Mouse (Mus musculus): ENCODE measurements around the gene Bbs5.
"Not testable (repeated sequence)": the region's sequence is repeated elsewhere in the genome, so short reads cannot be mapped to it uniquely, and the experiment has no call there.

Bbs5 gene

DNA sequence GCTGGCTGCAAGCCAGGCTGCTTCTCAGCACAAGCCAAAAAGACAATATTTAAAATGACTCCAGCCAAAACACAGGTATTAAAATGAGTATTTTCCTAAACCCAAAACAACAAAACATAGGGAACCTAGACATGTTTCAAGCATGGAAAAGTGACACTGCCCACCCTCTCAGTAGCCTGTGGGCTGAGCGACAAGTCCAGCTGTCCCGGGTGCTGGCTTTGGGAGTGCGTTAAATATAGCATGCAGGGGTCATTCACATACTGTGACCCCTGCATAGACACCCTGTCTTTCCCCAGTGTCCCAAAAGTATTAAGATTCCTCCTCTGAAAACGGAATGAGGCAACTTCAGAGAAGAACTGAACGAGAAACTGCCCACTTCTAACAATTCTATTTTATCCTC, 26.8 kb downstream of the Bbs5 start:
- DNase-seq = no peak

DNA sequence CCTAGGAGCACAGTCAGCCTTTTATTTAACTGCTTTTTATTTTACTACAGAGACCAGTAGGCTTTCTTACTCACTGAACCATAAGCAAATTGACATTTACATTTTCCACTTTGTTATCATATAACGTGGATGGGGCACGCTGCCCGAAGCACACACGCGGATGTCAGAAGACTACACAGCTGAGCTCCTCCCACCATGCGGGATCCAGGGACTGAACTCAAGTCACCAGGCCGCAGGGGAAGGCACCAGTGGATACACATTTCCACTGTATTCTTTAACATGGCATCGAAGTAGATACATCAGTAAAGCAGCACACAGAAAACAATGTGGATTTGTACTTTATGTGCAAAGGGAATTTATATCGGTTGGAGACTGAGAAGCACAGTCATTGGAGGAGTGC, 28.3 kb downstream of the Bbs5 start:
- DNase-seq = no peak

- no peak for DNase-seq
Observed at GRCm38 (mm10) chr2:69676713-69677112, 29.7 kb downstream of the Bbs5 start.

DNA sequence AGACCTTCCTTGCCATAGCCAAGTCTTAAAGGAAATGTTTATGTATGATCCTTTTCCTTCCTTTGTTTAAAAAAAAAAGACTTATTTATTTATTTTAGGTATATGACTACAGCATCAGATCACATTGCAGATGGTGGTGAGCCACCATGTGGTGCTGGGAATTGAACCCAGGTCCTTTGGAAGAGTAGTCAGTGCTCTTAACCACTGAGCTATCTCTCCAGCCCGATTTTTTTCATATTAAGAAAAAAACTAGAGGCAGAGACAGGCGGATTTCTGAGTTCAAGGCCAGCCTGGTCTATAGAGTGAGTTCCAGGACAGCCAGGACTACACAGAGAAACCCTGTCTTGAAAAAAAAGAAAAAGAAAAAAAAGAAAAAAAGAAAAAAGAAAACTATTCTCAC, 30.2 kb downstream of the Bbs5 start:
- DNase-seq = not testable (repeated sequence)

DNA sequence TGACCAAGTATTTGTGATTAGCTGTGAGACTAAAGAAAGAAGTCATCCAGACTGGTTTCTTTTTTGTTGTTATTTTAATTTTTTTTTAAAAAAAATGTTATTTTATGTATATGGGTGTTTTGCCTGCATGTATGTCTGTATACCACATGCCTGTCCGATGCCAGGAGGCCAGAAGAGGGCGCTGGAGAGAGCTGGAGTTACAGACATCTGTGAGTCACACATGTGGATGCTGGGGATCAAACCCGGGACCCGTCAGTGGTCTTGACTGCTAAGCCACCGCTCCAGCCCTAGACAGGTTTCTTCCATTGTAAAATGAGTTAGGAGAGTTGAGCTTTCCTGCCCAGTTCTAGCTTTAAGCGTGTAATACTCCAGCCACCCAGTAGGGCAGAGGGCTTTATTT, 33.0 kb downstream of the Bbs5 start:
- peak; percentile 8 to 12 for DNase-seq

GRCm38 (mm10) chr2:69681931-69682330, 35.0 kb downstream of the Bbs5 start:
- DNase-seq = no peak

DNA sequence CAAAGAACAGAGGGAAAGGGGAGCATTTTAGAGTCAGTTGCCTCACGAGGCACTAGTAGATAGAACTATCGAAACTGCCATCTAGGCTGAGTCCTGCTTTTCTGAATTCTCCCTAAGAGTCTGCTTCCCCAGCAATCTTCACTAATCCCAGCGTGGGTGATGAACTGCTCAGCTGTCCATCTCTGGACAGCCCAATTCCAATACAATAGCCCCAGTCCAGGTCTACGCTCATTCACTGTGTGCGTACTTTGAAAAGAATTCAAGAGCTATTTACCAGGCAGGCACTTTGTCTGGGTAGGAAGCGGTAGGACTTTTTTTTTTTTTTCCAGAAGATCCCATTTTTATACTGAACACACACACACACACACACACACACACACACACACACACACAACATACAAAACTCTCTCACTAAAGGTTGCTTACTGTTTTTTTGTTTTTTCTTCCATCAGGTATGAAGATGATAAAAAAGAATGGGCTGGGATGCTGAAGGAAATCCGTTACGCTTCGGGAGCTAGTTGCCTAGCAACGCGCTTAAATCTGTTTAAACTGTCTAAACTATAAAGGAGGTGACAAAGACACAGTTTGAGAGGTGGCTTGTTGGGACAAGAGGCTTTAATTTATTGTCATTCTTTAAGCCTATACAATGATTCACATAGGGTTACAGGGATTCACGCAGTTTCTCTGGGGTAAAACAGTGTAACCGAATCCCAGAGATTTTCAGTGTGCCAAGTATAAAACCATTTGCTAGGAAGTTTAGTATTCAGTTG, 36.2 kb downstream of the Bbs5 start:
- DNase-seq = no peak

DNA sequence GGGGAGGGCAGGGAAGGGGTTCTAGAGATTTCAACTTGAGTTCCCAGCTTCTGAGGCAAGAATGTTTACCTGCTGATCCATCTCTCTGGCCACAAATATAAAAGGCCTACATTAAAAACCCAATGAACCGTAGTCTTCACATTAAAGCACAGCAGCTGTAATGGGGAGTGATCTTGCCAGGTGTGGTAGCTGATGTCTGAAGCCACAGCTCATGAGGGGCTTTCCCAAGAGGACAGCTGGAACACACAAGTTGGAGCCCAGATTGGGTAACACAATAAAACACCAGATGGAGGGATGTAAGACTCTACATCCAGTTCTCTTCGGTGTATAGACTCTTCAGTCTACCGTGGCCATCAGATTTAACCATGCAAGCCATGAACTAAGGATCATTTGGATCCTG, 37.5 kb downstream of the Bbs5 start:
- DNase-seq = no peak

DNA sequence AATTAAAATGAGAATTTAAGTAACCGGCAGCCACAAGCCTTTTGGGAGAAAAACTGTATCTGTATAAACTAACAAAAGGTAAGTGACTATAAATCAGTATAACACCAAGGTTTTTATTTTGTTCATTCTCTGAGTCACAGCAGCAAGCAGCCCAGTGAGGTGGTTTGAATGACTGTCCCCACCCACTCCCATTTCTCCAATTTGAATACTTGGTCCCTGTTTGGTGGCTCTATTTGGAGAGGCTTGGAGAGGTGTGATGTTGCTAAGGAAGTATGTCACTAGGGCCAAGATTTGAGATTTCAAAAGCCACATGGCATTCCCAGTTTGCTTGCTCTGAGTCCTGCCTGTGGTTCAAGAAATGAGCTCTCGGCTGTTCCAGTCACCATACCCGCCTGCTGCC, 43.2 kb downstream of the Bbs5 start:
- no peak for DNase-seq

GRCm38 (mm10) chr2:69690843-69691242, 43.9 kb downstream of the Bbs5 start:
- DNase-seq = no peak

- DNase-seq = no peak
Observed at GRCm38 (mm10) chr2:69693501-69693900, 46.5 kb downstream of the Bbs5 start.

GRCm38 (mm10) chr2:69700446-69700845, 53.5 kb downstream of the Bbs5 start:
- DNase-seq = no peak

- DNase-seq = no peak
Observed at GRCm38 (mm10) chr2:69712171-69712570, 65.2 kb downstream of the Bbs5 start.

GRCm38 (mm10) chr2:69712981-69713625, 66.1 kb downstream of the Bbs5 start, which contains the start of gene Fastkd1:
TSS of gene Fastkd1 (minus strand) at chr2:69713516.
- peak; percentile 66 to 79 for DNase-seq

DNA sequence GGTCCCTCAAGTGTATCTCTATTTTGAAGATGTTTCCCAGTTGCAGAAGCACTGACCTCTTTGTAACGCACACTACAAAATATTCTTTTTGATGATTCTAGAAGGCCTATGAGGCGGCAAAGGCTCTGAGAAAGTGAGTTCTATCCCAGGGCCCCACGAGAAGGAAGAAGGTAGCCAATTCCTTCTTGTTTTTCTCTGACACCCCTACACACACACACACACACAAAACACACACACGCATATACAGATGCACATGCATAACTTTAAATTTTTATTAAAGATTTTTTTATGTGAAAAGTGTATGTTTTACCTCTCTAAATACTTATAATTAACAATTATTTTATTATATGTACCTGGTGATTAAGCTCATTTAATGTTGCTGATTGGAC, 66.6 kb downstream of the Bbs5 start:
- no peak for DNase-seq

- no peak for DNase-seq
Observed at GRCm38 (mm10) chr2:69714126-69714525, 67.2 kb downstream of the Bbs5 start.

DNA sequence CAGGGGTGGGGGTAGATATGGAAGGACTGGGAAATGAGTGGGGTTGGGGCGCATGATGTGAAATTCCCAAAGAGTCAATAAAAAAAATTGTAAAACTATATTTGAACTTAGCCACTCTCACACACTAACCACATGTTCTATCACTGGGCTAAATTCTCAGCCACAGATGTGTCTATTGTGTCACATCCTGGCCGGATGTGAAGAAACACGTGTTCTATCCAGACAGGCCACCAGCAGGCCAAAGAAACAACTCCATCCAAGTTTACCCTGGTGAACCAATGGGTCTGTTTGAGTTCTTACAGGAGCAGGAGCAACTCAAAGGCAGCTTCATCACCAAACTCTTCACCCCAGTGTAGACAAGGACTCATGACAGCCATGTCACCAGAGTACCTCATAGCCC, 69.5 kb downstream of the Bbs5 start:
- DNase-seq = no peak
